Mouse (Mus musculus): ENCODE measurements around the gene Fchsd2. TPM values are rescaled to one million over a fixed set of nuclear protein-coding genes. Genes with fewer than 3 reads are reported as not detected.
"Not testable (repeated sequence)": the region's sequence is repeated elsewhere in the genome, so short reads cannot be mapped to it uniquely, and the experiment has no call there.

Gene Fchsd2
- polyA plus RNA-seq, 1 experiment from 2014 or later: 20.4 TPM

DNA sequence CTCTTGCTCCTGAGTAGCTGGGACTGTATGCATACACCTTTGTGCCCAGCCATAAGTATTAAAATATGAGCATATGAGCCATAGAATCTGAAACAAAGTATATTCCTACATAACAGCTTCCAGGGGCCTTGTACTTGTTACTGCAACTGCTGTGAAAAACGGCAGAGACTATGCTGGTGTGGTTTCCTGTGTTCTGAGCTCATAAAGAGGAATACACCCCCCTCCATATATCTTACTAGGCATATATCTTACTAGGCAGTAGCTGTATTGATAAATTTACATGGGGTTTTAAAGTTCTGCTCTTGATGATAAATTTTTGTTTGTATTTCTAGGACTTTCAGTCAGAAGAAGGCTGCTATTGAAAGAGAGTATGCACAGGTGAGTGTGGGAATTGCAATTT, 46.2 kb downstream of the Fchsd2 start:
- no peaks in the 10 kb centered on the region; the same call in 1 of the 2 replicates for H3K4me1 ChIP-seq (ENCODE audit: control insufficient read depth, insufficient read depth, low read length)
- no peak for ATAC-seq (replicated peaks; ENCODE audit: insufficient number of reproducible peaks, low FRiP score, low TSS enrichment)
- no peaks in the 10 kb centered on the region for H3K9me3 ChIP-seq (replicated peaks; ENCODE audit: control insufficient read depth, low read length)
- 74% methylated on average over 1 of the region's 1 CpGs for WGBS (ENCODE audit: insufficient replicate concordance)
- no peaks in the 10 kb centered on the region for H3K36me3 ChIP-seq (ENCODE audit: control insufficient read depth, insufficient read depth, low read length)
- no peak overlapping the region for H3K4me2 ChIP-seq
- H3K27me3 ChIP-seq (ENCODE audit: control insufficient read depth, insufficient read depth, low read length): no peaks in the 10 kb centered on the region
- H3K9ac ChIP-seq (ENCODE audit: low read depth, low read length): no peak overlapping the region
- H3K27ac ChIP-seq (ENCODE audit: low read depth, low read length): no peak overlapping the region
- H3K4me3 ChIP-seq (ENCODE audit: low read depth, low read length): no peak overlapping the region

DNA sequence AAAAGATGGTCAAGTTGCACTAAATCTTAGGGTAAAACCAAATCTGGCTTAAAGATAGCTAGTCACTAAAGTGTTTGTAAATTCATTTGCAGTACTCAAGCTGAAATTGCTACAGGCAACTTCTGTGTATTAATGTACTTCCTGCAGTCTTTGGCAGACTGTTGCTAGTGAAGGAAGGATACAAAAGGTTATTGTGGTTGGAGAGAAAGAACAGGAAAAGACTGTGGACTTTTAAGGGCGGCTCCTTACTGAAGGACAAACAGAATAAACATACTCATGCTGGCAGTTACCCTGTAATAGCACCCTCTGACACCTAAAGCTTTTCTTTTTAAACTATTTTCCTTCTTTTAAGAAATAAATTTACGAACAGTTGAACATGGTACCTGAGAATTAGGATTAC, 50.2 kb downstream of the Fchsd2 start:
- no peak overlapping the region for H3K27ac ChIP-seq (ENCODE audit: low read depth, low read length)
- H3K4me3 ChIP-seq (ENCODE audit: low read depth, low read length): no peak overlapping the region
- H3K9ac ChIP-seq (ENCODE audit: low read depth, low read length): no peak overlapping the region
- no peak for ATAC-seq (replicated peaks; ENCODE audit: insufficient number of reproducible peaks, low FRiP score, low TSS enrichment)
- H3K9me3 ChIP-seq (replicated peaks; ENCODE audit: control insufficient read depth, low read length): no peaks in the 10 kb centered on the region
- H3K36me3 ChIP-seq (ENCODE audit: control insufficient read depth, insufficient read depth, low read length): no peaks in the 10 kb centered on the region
- no peaks in the 10 kb centered on the region for H3K27me3 ChIP-seq (ENCODE audit: control insufficient read depth, insufficient read depth, low read length)
- H3K4me1 ChIP-seq (ENCODE audit: control insufficient read depth, insufficient read depth, low read length): no peaks in the 10 kb centered on the region
- 72% methylated on average over 2 of the region's 2 CpGs for WGBS (ENCODE audit: insufficient replicate concordance)
- H3K4me2 ChIP-seq: no peak overlapping the region

GRCm38 (mm10) chr7:101144222-101144621, 51.6 kb downstream of the Fchsd2 start:
- Histone ChIP-seq H3K4me2 (no peak overlapping the region), H3K27me3 (ENCODE audit: control insufficient read depth, insufficient read depth, low read length) (no peaks in the 10 kb centered on the region), H3K4me3 (ENCODE audit: low read depth, low read length) (no peak overlapping the region), H3K9me3 (replicated peaks; ENCODE audit: control insufficient read depth, low read length) (no peaks in the 10 kb centered on the region), H3K4me1 (ENCODE audit: control insufficient read depth, insufficient read depth, low read length) (no peaks in the 10 kb centered on the region), H3K27ac (ENCODE audit: low read depth, low read length) (no peak overlapping the region), H3K9ac (ENCODE audit: low read depth, low read length) (no peak overlapping the region), H3K36me3 (ENCODE audit: control insufficient read depth, insufficient read depth, low read length) (no peaks in the 10 kb centered on the region)
- ATAC-seq (replicated peaks; ENCODE audit: insufficient number of reproducible peaks, low FRiP score, low TSS enrichment): no peak
- WGBS (ENCODE audit: insufficient replicate concordance): 79% methylated on average over 2 of the region's 2 CpGs

- no peaks in the 10 kb centered on the region for H3K9me3 ChIP-seq (replicated peaks; ENCODE audit: control insufficient read depth, low read length)
- ATAC-seq (replicated peaks; ENCODE audit: insufficient number of reproducible peaks, low FRiP score, low TSS enrichment): no peak
- H3K9ac ChIP-seq (ENCODE audit: low read depth, low read length): no peak overlapping the region
- no peak overlapping the region for H3K4me2 ChIP-seq
- H3K36me3 ChIP-seq (ENCODE audit: control insufficient read depth, insufficient read depth, low read length): no peaks in the 10 kb centered on the region; the same call in 1 of the 2 replicates
- WGBS (ENCODE audit: insufficient replicate concordance): 42% methylated on average over 3 of the region's 3 CpGs
- no peaks in the 10 kb centered on the region for H3K27me3 ChIP-seq (ENCODE audit: control insufficient read depth, insufficient read depth, low read length)
- no peak overlapping the region for H3K27ac ChIP-seq (ENCODE audit: low read depth, low read length)
- H3K4me3 ChIP-seq (ENCODE audit: low read depth, low read length): no peak overlapping the region
- no peaks in the 10 kb centered on the region for H3K4me1 ChIP-seq (ENCODE audit: control insufficient read depth, insufficient read depth, low read length)
These were observed 56.4 kb downstream of the Fchsd2 start for GRCm38 (mm10) chr7:101149039-101149438.

- not testable (repeated sequence) for H3K4me1 ChIP-seq (ENCODE audit: control insufficient read depth, insufficient read depth, low read length); H3K27ac ChIP-seq (ENCODE audit: low read depth, low read length); H3K9me3 ChIP-seq (replicated peaks; ENCODE audit: control insufficient read depth, low read length); H3K36me3 ChIP-seq (ENCODE audit: control insufficient read depth, insufficient read depth, low read length); ATAC-seq (replicated peaks; ENCODE audit: insufficient number of reproducible peaks, low FRiP score, low TSS enrichment); H3K4me3 ChIP-seq (ENCODE audit: low read depth, low read length); H3K4me2 ChIP-seq; H3K9ac ChIP-seq (ENCODE audit: low read depth, low read length); H3K27me3 ChIP-seq (ENCODE audit: control insufficient read depth, insufficient read depth, low read length)
- 92% methylated on average over 15 of the region's 15 CpGs for WGBS (ENCODE audit: insufficient replicate concordance)
These were observed 62.2 kb downstream of the Fchsd2 start for GRCm38 (mm10) chr7:101154883-101155282.

- Histone ChIP-seq H3K27ac (ENCODE audit: low read depth, low read length) (no peak overlapping the region), H3K9me3 (replicated peaks; ENCODE audit: control insufficient read depth, low read length) (no peaks in the 10 kb centered on the region), H3K27me3 (ENCODE audit: control insufficient read depth, insufficient read depth, low read length) (no peaks in the 10 kb centered on the region), H3K9ac (ENCODE audit: low read depth, low read length) (no peak overlapping the region), H3K36me3 (ENCODE audit: control insufficient read depth, insufficient read depth, low read length) (no peaks in the 10 kb centered on the region; the same call in 1 of the 2 replicates), H3K4me3 (ENCODE audit: low read depth, low read length) (no peak overlapping the region), H3K4me2 (no peak overlapping the region), H3K4me1 (ENCODE audit: control insufficient read depth, insufficient read depth, low read length) (no peaks in the 10 kb centered on the region)
- 89% methylated on average over 3 of the region's 3 CpGs for WGBS (ENCODE audit: insufficient replicate concordance)
- no peak for ATAC-seq (replicated peaks; ENCODE audit: insufficient number of reproducible peaks, low FRiP score, low TSS enrichment)
These were observed 62.6 kb downstream of the Fchsd2 start for GRCm38 (mm10) chr7:101155284-101155683.

DNA sequence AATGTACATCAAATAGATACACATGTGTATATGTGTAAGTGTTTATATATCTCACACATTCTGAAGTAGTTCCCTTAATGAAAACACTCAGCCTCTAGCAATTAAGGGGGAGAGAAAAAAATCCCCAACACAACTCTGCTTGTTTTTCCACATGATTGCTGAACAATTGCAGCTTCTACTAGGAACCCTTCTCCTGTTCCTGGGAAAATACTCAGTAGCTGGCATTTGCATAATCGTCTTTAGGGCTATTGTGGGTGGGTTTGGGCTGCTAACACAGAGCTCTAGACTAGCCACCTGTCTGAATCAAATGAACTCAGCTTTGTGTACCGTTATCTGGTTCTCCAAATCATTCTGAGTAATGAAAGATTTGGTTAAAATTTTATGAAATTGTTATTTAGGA, 67.6 kb downstream of the Fchsd2 start:
- no peak overlapping the region for H3K4me3 ChIP-seq (ENCODE audit: low read depth, low read length)
- H3K9me3 ChIP-seq (replicated peaks; ENCODE audit: control insufficient read depth, low read length): no peaks in the 10 kb centered on the region
- WGBS (ENCODE audit: insufficient replicate concordance): 71% methylated on average over 2 of the region's 2 CpGs
- no peak overlapping the region for H3K27ac ChIP-seq (ENCODE audit: low read depth, low read length)
- H3K27me3 ChIP-seq (ENCODE audit: control insufficient read depth, insufficient read depth, low read length): no peaks in the 10 kb centered on the region
- H3K36me3 ChIP-seq (ENCODE audit: control insufficient read depth, insufficient read depth, low read length): no peaks in the 10 kb centered on the region
- H3K4me2 ChIP-seq: no peak overlapping the region
- H3K4me1 ChIP-seq (ENCODE audit: control insufficient read depth, insufficient read depth, low read length): no peaks in the 10 kb centered on the region
- no peak overlapping the region for H3K9ac ChIP-seq (ENCODE audit: low read depth, low read length)
- no peak for ATAC-seq (replicated peaks; ENCODE audit: insufficient number of reproducible peaks, low FRiP score, low TSS enrichment)

DNA sequence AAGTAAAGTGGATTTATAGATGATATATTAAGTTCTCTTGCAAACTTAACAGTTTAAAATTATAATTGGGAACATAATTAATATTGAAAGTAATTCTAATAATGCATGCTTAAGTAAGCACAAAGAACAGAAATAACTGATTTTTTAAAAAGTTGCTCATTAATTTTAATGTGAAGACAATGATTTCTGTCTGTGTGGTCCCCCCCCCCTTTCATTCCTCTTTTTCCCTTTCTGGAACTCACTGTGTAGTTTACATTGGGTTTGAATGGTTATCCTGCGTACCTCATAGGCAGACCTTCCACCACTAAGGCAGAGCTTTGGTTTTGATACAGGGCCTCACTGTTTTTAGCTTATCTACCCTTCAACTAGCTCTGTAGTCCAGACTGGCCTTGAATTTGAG, 70.1 kb downstream of the Fchsd2 start:
- no peak for ATAC-seq (replicated peaks; ENCODE audit: insufficient number of reproducible peaks, low FRiP score, low TSS enrichment)
- Histone ChIP-seq H3K27me3 (ENCODE audit: control insufficient read depth, insufficient read depth, low read length) (no peaks in the 10 kb centered on the region), H3K9me3 (replicated peaks; ENCODE audit: control insufficient read depth, low read length) (no peaks in the 10 kb centered on the region), H3K4me3 (ENCODE audit: low read depth, low read length) (no peak overlapping the region), H3K9ac (ENCODE audit: low read depth, low read length) (no peak overlapping the region), H3K4me1 (ENCODE audit: control insufficient read depth, insufficient read depth, low read length) (0 out of 2 replicates have a peak, but pooled peaks cover 2% of the 10 kb centered on the region), H3K4me2 (no peak overlapping the region), H3K27ac (ENCODE audit: low read depth, low read length) (no peak overlapping the region), H3K36me3 (ENCODE audit: control insufficient read depth, insufficient read depth, low read length) (no peaks in the 10 kb centered on the region)
- WGBS (ENCODE audit: insufficient replicate concordance): 90% methylated on average over 1 of the region's 1 CpGs

DNA sequence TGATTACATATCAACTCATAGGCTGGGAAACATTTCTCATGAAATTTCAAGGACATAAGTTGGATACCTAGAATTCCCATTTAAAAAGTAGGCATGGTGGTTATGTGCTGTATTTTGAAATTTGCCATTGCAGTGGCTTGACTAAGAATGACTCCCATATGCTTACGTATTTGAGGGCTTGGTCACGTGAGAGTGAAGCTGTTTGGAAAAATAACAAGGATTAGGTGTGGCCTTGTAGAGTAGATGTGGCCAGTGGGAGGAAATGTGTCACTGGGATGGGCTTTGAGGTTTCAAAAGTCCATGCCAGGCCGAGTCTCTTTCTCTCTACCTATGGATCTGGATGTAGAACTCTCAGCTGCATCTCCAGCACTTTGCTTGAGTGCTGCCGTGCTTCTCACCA, 71.2 kb downstream of the Fchsd2 start:
- WGBS (ENCODE audit: insufficient replicate concordance): 79% methylated on average over 4 of the region's 4 CpGs
- H3K9ac ChIP-seq (ENCODE audit: low read depth, low read length): no peak overlapping the region
- no peak overlapping the region for H3K4me3 ChIP-seq (ENCODE audit: low read depth, low read length)
- no peaks in the 10 kb centered on the region for H3K36me3 ChIP-seq (ENCODE audit: control insufficient read depth, insufficient read depth, low read length)
- no peak overlapping the region for H3K4me2 ChIP-seq
- H3K4me1 ChIP-seq (ENCODE audit: control insufficient read depth, insufficient read depth, low read length): 0 out of 2 replicates have a peak, but pooled peaks cover 2% of the 10 kb centered on the region
- H3K27me3 ChIP-seq (ENCODE audit: control insufficient read depth, insufficient read depth, low read length): no peaks in the 10 kb centered on the region
- ATAC-seq (replicated peaks; ENCODE audit: insufficient number of reproducible peaks, low FRiP score, low TSS enrichment): no peak
- no peaks in the 10 kb centered on the region for H3K9me3 ChIP-seq (replicated peaks; ENCODE audit: control insufficient read depth, low read length)
- no peak overlapping the region for H3K27ac ChIP-seq (ENCODE audit: low read depth, low read length)

Data from heart, embryonic 11.5 days (tissue).